Mouse (Mus musculus) T-helper 17 cell (primary cell): ENCODE data around the gene Ghdc.

ENCODE experiments used
- in situ Hi-C, 2 experiments: fragments of 300-600 bp; cut with MboI, MseI; formaldehyde crosslinking; loops; 1 replicate in 1 of 2; 2 replicates in 1 of 2; pipeline ENCODE4 v1.15.1; 2025; ENCODE audit warnings: high pct_unique_total_duplicates in 2 of 2

The Ghdc gene

DNA sequence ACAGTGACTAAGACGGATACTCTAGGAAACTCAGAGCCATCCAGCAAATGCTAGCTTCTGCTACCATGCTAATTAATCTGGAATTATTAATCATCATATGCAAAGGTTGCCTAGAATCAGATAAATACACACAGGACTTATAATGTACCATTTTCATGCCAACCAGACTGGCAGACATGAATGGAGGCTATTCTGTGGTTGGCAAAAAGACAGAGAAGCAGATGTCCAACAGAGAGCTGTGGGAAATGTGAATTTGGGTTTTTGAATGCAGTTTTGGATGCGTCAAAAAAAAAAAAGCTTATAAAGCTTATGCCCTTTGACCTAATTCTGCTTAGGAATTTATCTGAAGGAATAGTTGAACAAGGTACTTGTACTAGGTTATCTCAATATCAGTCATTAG is 15.0 kb upstream of the Ghdc start:
- in situ Hi-C loops, result loop anchor here in 1 of 2 experiments (5.0 kb wide), 1 partner anchor 87 kb away; no protein-coding TSS in a partner anchor

DNA sequence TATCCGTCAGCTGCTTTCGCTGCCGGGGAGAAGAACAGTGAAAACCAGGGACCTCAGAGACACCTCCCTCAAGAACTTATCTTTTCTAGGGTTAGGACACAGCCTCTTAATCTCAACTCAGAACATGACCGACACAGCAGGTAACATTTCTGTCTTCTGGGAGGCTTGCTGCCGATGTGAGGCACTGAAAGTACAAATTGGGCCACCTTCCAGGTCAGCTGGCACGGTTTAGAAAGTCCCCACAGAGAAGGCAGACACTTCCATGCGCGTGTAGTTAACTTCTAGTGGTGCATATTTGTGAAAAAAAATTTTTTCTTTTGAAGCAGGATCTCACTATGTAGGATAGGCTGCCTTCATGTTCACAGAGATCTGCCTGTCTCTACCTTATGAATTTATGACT is 13.5 kb upstream of the Ghdc start:
- in situ Hi-C loops, result no loop called here

DNA sequence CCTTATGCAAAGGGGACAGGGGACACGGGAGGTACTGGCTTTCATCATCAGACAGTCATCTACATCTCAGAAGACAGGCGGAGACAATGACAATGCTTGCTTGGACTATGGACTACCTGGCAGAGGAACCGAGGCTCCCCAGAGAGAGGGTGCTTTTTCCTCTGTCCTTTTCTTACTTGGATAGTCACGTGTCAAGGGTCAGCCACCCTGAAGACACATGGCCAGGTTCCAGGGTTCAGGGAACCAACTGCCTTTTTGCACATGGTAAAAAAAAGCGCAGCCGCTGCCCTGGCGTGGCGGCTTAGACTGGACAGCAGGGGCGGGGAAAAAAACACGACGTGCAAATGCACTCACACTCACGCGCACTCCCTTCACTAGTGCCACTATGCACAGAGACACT is 11.8 kb upstream of the Ghdc start:
- in situ Hi-C loops, result no loop called here

DNA sequence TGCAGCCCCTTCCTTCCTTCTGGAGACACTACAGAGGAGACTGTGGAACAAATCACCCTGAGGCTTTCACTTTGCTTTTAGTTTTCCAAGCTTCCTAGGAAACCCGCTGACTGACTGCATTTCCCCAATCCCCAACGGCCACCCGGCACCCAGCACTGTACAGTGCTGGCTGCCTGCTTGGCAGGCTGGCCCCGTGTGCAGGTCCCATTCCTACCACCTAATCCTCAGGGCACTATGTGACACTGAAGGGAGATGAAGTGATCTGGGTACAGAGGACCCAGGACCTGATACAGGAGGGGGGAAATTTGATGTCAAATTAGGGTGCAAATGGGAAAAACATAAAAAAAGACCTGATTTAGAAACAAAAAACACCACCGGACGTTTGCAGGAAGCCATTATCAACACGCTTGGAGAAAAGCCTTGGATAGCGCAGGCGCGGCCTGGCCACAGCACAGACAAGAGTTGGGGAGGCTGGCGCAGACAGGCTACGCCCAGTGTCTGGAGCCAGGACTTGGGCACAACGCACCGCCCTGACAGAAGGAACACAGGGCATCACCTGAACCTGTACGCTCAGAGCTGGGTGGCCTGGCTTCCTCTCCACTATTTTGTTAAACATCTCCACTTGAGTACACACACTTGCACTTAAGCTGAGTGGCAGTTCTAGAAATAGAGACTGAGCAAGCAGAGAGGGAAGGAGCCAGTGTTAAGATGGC is 11.2 kb upstream of the Ghdc start:
- in situ Hi-C loops, result no loop called here

DNA sequence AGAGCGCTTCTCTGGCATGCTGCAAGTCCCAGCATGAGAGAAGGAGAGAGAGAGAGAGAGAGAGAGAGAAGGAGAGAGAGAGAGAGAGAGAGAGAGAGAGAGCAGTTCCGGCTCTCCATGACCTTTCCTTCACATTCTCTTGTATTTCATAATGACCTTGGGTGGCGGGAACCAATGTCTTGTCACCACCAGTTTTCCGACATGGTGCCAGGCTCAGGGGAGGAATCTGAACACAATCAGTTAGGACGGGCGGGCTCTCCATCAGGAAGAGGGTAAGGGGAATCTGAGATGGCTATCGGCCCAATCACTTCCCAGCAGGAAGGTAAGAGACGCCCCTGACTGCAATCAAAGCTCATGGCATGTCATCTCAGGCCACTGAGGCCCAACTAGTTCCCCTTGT is 9.5 kb upstream of the Ghdc start:
- in situ Hi-C loops, result no loop called here

DNA sequence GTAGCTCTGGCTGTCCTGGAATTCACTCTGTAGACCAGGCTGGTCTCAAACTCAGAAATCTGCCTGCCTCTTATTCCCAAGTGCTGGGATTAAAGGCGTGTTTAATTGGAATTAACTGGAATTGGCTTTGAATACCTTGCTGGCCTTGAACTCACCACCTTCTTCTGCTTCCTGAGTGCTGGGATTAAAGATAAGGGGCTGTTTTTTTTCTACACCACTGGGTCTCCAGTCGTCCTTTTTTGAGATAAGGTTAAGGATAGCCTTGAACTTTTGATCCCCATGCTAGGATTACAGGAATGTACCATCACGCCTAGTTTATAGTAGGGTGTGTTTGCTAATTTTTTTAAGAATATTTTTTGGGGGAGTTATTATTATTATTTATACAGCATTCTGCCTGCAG is 7.3 kb upstream of the Ghdc start:
- in situ Hi-C loops, result no loop called here

DNA sequence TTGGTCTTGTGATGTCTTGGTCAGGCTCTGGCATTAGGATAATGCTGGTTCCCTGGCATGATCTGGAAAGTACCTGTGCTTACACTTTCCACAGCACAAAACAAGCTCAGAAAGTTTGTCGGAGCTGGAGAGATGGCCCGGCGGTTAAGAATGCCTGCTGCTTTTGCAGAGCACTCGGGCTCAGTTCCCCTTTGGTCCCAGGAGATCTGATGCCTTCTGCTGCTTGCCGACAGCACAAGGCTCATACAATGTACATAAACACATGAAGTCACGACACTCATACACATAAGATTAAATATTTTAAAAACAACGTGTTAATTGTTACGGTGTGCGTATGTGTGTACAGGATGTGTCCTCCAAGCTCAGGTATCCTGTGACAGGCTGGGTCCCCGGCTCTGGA is 5.2 kb upstream of the Ghdc start:
- in situ Hi-C loops, result no loop called here

DNA sequence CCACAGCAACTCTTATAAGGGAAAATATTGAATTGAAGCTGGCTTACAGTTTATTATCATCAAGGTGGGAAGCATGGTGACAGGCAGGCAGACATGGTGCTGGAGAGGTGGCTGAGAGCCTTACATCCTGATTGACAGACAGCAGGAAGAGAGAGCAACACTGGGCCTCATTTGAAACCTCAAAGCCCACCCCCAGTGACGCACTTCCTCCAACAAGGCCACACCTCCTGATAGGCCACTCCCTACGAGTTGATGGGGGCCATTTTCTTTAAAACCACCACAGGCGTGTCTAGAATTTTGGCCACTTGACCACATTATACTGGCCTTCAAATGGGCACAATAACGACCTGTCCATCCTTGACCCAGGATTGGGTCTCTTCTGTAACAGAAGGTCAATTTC is 3.5 kb upstream of the Ghdc start:
- in situ Hi-C loops, result no loop called here

DNA sequence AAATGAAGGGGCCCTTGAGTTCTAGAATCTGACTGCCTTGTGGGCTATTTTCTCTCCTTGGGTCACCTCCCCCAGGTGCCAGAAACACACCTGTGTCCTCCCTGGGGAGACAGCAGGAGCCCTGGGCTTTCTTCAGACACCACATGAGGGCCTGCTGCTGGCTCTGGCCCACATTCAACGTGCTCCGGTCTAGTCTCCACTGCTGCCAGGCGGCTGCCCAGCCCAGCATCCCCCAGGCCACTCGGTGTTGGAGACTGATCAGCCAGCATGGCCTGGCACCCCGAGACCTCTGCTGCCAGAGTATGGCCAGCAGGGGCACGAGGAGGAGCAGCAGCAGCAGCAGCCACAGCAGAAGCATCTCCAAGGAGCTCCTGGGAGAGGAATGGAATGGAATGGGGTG is 777 bp downstream of the Ghdc start:
- in situ Hi-C loops, result no loop called here

DNA sequence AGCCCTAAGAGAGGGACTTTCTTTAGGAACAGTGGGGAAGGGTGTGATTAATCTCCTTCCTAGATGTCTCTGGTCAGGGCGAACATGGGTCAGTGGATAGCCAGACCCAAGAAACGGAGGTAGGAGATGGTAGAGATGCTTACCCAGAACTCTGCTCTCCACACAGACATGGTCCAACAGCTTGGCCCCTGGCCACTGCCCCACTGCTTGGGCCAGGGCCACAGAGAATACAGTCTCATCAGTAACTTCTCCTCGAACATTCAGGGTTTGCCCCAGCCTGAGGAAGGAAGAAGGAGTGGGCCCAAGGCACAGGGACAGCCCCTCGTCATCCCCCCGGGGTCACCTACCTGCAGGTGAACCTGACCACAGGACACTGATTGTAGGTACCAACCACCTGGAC is 2.9 kb downstream of the Ghdc start:
- in situ Hi-C loops, result no loop called here

DNA sequence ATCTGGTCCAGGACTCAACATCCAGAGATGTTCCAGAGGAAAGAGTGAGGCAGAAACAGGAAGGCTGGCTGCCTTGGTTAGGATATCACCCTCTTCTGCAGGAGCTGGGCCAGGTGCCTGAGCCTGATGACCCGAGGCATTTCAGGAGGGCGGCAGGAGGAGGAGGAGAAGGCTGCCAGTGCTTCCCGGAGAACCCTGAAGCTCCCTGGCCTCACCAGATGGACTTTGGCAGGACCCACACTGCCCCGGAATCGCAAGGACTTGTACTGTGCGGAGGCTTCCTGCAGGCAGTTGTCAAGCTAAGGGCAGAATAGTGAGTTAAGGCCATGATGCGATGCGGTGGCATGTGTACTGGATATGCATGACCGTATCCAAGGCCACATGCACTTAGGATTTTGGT is 4.0 kb downstream of the Ghdc start:
- in situ Hi-C loops, result no loop called here

DNA sequence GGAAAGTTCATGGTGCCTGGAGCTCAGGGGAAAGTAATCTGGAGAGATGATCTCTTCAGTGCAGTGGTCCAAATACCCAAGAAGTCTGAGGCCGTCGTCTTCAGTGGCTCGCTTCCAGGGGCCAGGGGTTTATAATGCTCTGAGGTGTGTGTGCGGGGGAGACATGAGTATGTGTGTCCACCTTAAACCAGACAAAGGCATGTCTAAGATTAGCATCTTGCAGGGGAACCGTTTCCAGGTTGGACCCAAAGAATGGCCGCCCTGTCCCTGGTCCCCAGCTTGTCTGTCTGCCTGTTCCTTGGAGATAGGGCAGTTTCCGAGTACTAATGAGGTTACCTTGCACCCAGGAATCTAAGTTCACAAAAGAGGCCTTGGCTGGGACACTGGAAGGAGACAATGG is 7.9 kb downstream of the Ghdc start, which contains the start of gene Hcrt:
Gene Hcrt, minus strand, starts transcription at position 101 of the 400 bp plus-strand sequence.
- in situ Hi-C loops, result no loop called here

DNA sequence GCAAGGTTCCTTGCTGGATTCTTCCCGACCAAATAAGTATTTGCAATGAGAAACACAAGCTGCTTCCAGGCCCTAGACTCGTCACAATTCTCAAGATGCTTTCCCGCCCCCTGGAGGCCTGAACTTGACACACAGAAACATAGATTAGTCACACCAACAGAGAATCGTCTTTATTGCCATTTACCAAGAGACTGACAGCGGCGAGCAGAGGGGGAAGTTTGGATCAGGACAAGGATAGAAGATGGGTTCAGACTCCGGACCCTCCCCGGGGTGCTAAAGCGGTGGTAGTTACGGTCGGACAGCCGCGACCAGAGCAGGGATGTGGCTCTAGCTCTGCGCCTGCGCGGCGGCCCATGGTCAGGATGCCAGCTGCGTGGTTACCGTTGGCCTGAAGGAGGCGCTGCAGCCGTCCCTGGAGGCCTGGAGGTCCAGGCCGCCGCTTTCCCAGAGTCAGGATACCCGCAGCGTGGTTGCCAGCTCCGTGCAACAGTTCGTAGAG is 9.2 kb downstream of the Ghdc start:
- in situ Hi-C loops, result no loop called here

DNA sequence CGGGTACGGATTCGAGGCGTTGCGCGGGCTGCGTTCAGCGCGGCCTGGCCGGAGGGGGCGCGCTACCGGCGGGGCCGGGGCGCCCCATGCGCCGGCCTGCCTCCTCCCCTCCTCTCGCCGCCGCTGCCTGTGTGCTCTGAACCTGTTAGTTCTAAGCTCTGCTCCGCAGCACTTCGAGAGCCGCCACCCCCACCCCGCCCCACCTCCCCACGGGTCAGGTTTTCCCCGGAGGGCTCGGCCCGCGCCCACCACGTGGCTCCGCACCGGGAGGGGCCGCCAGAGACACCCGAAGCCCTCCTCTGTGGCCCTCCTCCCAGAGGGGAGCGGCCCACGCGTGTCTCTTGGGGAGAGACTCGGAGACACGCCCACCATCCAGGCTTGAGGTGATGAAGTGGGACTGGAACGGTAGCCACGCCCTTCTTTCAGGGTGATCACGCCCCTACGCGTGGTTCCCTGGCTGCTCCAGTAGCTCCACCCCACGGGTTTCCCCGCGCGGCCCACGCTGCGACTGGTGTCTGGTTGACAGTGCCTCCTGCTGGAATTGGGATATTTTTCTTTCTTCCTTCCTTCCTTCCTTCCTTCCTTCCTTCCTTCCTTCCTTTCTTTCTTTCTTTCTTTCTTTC is 11.0 kb downstream of the Ghdc start, which contains the start of gene Kcnh4:
Gene Kcnh4, minus strand, starts transcription at position 332 of the 623 bp plus-strand sequence.
- in situ Hi-C loops, result no loop called here

DNA sequence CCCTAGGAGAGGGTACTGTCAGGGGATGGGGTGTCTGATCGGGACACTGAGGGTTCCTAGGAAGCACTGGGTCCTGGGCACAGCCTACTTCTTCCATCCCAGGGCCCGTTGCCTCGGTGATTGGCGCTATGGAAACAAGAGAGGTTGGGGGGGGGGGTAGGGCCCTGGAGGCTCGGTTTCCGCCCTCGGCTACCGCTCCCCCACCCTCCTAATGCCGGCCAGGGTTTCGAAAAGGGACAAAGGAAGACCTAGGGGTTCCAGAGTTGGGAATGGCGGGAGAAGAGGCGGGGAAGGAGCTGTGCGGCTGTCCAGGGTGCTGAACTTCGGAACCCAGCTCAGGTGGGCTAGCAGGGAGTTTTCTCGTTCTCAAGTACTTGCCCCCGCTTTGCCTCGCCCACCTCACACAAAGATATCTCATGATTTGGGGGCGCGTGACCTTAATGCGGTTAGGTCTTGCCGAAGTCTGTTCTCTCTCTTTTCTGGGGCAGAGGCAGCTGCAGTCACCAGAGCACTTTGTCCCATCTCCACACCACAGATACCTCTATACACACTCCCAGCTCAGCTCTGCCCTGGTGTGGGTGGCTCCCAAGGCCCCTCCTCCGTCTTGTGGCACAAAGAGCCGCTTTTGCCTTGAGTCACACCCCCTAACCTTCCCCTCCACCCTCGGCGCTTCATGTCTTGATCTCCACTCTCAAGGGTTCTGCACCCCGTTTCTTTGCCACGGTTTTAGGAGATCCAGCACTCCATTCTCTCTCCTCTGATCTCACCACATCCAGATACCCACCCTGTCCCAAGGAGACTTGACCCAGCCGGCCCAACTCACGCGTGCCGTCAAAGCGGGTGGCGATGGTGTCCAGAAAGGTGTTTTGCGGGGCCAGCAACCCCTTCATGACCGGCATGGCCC is 11.8 kb downstream of the Ghdc start:
- in situ Hi-C loops, result no loop called here

DNA sequence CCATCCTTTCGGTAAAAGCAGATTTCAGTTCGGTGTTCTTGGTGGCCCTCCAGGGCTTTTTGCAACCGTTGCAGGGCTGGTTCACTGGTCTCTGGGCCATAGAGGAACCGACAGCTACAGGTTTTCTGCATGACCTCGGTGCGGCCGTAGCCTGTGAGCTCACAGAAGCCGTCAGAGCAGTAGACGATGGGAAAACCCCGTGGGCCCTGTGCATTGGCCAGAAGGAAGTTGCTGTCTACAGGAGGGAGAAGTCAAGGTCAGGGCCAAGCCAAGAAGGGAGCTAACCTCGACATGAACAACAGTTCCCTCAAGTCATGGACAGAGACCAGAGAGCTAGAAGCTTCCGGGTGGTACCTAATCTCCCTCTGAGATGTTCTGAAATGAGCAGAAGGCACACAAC is 13.2 kb downstream of the Ghdc start:
- in situ Hi-C loops, result no loop called here

DNA sequence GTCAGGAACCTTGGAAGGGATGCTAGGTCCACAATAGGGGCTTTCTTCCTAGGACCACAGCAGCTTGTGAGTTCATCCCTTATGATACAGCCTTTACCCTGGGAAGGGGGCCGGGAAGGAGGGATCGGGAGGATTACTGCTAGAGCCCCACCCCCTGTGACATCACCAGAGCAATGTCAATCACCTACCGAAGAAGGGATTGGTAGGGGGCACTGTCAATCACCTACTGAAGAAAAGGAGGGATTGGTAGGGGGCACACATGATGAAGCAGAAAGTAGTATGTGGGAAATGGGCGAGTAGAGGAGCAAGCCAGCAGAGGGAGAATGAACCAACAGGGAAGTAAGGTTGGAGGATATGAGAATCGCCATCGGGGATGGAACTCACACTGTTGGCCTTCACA is 14.3 kb downstream of the Ghdc start:
- in situ Hi-C loops, result no loop called here

DNA sequence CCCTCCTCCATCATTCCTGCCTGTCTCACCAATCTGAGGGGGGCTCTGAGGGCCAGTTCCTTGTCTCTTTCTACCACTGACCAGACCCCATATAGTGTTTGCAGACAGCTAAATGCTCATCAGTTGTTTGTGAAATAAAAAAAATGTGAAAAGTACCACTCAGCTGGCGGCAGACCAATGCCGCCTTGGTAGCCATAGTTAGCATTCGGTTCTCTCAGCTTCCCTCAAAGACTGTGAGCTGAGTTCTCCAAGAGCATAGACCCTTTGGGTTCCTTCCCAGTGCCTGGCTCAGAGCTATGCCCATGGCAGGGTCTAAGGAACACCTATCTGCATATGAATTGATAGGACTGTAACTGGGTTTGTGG is 16.1 kb downstream of the Ghdc start:
- in situ Hi-C loops, result no loop called here

DNA sequence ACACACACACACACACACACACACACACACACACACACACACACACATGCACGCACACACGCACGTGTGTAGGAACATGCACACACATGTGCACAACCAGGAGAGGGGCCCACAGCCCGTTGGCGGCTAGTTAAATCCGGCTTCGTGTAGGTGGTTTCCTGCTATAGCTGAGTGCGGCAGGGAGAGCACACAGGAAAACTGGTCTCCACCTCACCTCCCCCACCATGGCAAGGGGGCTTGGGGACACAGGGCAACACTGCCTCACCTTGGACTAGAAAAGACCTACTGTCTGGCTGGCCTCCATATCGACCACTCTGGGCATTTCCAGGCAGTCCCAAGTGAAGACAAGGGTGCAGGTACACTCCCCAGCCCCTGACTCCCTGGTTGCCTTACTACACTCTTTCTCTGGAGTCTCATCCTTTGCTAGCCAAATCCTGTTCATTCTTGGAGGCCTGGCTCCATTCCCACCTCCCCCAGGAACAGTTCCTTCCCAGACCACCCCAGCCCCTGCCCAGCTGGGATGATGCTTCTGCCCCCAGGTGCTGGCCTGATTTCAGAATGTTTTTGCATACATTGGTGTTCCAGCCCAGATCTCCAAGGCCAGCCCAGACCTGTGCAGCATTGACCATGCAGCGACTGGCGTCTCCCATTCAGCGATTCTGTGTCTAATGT is 16.6 kb downstream of the Ghdc start:
- in situ Hi-C loops, result no loop called here

DNA sequence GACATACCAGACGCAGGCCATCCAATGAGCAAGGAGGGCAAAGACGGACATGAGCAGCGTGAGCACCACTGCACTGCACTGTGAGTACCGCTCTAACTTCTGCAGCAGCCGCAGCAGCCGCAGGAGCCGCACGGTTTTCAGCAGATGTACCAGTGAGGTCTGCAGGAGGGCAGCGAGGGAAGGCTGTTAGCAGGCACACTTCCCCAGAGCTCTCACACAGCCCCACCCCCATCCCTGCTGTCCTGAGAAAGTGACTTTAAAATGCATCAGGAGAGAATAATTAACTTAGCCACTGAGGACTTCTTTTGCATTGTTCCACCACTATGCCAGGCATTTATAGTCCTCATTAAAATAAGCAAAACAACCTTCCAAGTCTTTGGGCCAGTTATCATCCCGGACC is 18.5 kb downstream of the Ghdc start:
- in situ Hi-C loops, result no loop called here

DNA sequence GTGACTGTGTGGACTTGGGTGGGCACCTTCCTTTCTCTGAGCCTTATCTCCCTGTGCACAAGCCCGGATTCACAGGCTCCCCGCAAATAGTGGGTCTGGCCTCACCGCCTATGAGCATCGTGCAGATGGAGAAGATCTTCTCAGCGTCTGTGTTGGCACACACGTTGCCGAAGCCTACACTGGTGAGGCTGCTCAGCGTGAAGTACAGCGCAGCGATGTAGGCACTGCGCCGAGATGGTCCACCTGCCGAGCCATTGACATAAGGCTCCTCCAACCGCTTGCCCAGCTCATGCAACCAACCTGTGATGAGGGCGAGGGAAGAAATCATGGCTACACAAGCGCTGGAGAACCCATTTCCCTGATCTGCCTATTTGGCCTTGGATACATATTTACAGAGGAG is 20.6 kb downstream of the Ghdc start:
- in situ Hi-C loops, result no loop called here

DNA sequence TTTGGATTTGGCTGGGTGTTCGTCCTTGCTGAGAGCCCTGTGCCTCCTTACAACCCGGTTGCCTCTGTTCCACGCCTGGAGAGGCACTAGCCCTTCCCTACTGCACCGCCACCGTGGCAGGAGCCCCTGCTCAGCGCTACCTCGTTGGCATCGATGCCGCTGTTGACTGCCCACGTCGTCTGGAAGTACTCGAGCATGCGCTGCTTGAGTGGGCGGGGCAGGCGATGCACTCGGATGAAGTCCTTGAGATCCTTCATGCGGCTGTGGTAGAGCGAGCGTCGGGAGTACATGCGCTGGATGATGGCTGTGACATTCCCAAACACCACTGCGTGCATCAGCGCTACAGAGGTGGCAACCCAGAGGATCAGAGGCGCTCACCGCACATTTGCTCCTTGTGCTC is 21.3 kb downstream of the Ghdc start:
- in situ Hi-C loops, result no loop called here
